In genomic region chr8:65966502-65967222, GRCm38 (mm10) we compare ENCODE assay signal across 11 mouse cellular contexts.
DNase-seq lines count a peak whose midpoint lies in the region; ATAC-seq lines count a peak whose summit lies in the region.
"Had no signal": no experiment of that assay in that cellular context is flagged by ENCODE, and none has a peak within 500 bp of the region (broad histone marks: within the 10 kb centered on the region; RNA-seq: fewer than 3 reads in every experiment).

No protein-coding gene starts in this region.

- no peaks in the 10 kb centered on the region for H3K9me3 ChIP-seq in hindbrain, embryonic 11.5 days (ENCODE audit: control insufficient read depth, low read length)
- no peaks in the 10 kb centered on the region for H3K9me3 ChIP-seq in midbrain, embryonic 15.5 days
- H3K9me3 ChIP-seq: embryonic facial prominence, embryonic 15.5 days; G1E had no signal

- DNase-seq in cerebellum, postnatal 14 days: peak; percentile 14 to 21
- DNase-seq in cerebellum, adult 9-10 months: no peak
- DNase-seq in embryo, embryonic 11 days: peak; percentile 21
- DNase-seq in hindbrain, embryonic 11.5 days (ENCODE audit: low spot score): peak; percentile 48
- no peak for DNase-seq in adrenal gland, adult 2 months
- DNase-seq in thymus, postnatal 10 days (ENCODE audit: low spot score in 2 of 2): no peak
- DNase-seq: thymus, postnatal 25 days had no signal

- H3K4me3 ChIP-seq in hindbrain, embryonic 11.5 days (ENCODE audit: low read depth, low read length): 0 out of 2 replicates have a peak overlapping the region, but pooled peaks have one; percentile 8
- H3K4me3 ChIP-seq in midbrain, embryonic 15.5 days: peak overlapping the region; percentile 22
- H3K4me3 ChIP-seq: embryonic facial prominence, embryonic 15.5 days had no signal

- no peaks in the 10 kb centered on the region for H3K4me1 ChIP-seq in hindbrain, embryonic 11.5 days (replicated peaks; ENCODE audit: control insufficient read depth, insufficient read depth, low read length)
- H3K4me1 ChIP-seq in midbrain, embryonic 15.5 days: peaks cover 22% of the 10 kb centered on the region
- H3K4me1 ChIP-seq: embryonic facial prominence, embryonic 15.5 days had no signal

- H3K27ac ChIP-seq in hindbrain, embryonic 11.5 days (ENCODE audit: low read depth, low read length): peak overlapping the region; percentile 75
- peak overlapping the region; percentile 71 for H3K27ac ChIP-seq in midbrain, embryonic 15.5 days
- H3K27ac ChIP-seq: embryonic facial prominence, embryonic 15.5 days had no signal

- peak overlapping the region; percentile 14; the same call in 1 of the 2 replicates for H3K4me2 ChIP-seq in hindbrain, embryonic 11.5 days (replicated peaks; ENCODE audit: low read depth, low read length)
- peak overlapping the region; percentile 37 for H3K4me2 ChIP-seq in midbrain, embryonic 15.5 days
- H3K4me2 ChIP-seq: embryonic facial prominence, embryonic 15.5 days had no signal

- no peaks in the 10 kb centered on the region for H3K36me3 ChIP-seq in hindbrain, embryonic 11.5 days (ENCODE audit: control insufficient read depth, insufficient read depth, low read length)
- H3K36me3 ChIP-seq in midbrain, embryonic 15.5 days (replicated peaks): no peaks in the 10 kb centered on the region
- H3K36me3 ChIP-seq: embryonic facial prominence, embryonic 15.5 days; G1E had no signal

- 7% methylated on average over 10 of the region's 10 CpGs for WGBS in hindbrain, embryonic 11.5 days
- WGBS in midbrain, embryonic 15.5 days: 2% methylated on average over 10 of the region's 10 CpGs

- H3K9ac ChIP-seq in hindbrain, embryonic 11.5 days (ENCODE audit: low read depth, low read length): peak overlapping the region; percentile 31; the same call in 1 of the 2 replicates
- peak overlapping the region; percentile 20; the same call in 1 of the 2 replicates for H3K9ac ChIP-seq in midbrain, embryonic 15.5 days
- H3K9ac ChIP-seq: embryonic facial prominence, embryonic 15.5 days had no signal

- ATAC-seq in hindbrain, embryonic 11.5 days (ENCODE audit: low FRiP score): peak; percentile 88
- ATAC-seq in midbrain, embryonic 15.5 days (replicated peaks): peak; percentile 93
- ATAC-seq in CD4-positive, CD25-positive, alpha-beta regulatory T cell, adult 4 months: no peak

- H3K27me3 ChIP-seq in hindbrain, embryonic 11.5 days (ENCODE audit: control insufficient read depth, insufficient read depth, low read length): no peaks in the 10 kb centered on the region
- H3K27me3 ChIP-seq in midbrain, embryonic 15.5 days (replicated peaks): no peaks in the 10 kb centered on the region
- H3K27me3 ChIP-seq: embryonic facial prominence, embryonic 15.5 days had no signal

Comparison
In these comparisons a context has a peak if more than half of its experiments do, and no peak if none do; other contexts are left out.
1. DNase-seq: peak in cerebellum, postnatal 14 days (2 of 2), embryo, embryonic 11 days (single experiment) and hindbrain, embryonic 11.5 days (single experiment); none in cerebellum, adult 9-10 months (single experiment), adrenal gland, adult 2 months (single experiment) and thymus, postnatal 10 days (0 of 2).